Mouse (Mus musculus): ENCODE data around the gene Prss27. TPM values are rescaled to one million over a fixed set of nuclear protein-coding genes. Genes with fewer than 3 reads are reported as not detected.
A peak's percentile ranks its signal among the peaks of the same experiment; 100 is the strongest.

Prss27 gene
- 0.82 and 1.4 TPM in 2 replicates for polyA plus RNA-seq (2012; rRNA removed)
- polyA plus RNA-seq (2014; fragmentation: Nextera tagmentation; extraction: Ambion mirVana) = 1.5 TPM in 2 replicates

GRCm38 (mm10) chr17:24037844-24038243, at the start of gene Prss27:
Gene Prss27, plus strand, starts transcription at chr17:24038144.
- H3K4me1 ChIP-seq (ENCODE audit: control insufficient read depth, insufficient read depth, low read length) = no peaks in the 10 kb centered on the region
- no peaks in the 10 kb centered on the region for H3K27me3 ChIP-seq (ENCODE audit: control insufficient read depth, insufficient read depth, low read length)
- no peaks in the 10 kb centered on the region for H3K9me3 ChIP-seq (ENCODE audit: control insufficient read depth, low read length)
- no peak for TF ChIP-seq POLR2A (IDR thresholded peaks at IDR 0.05; ENCODE audit: borderline replicate concordance, extremely low read depth, insufficient read depth, insufficient read length)
- no peaks in the 10 kb centered on the region for H3K36me3 ChIP-seq (ENCODE audit: control insufficient read depth, insufficient read depth, low read length)
- H3K4me3 ChIP-seq (replicated peaks; ENCODE audit: low read length) = no peak within 1 kb of the TSS
- no peak within 1 kb of the TSS for H3K27ac ChIP-seq (replicated peaks; ENCODE audit: low read depth, low read length)
- no peak for ATAC-seq (ENCODE audit: low FRiP score, low read depth)
- H3K4me2 ChIP-seq (replicated peaks; ENCODE audit: low read depth, low read length, severe bottlenecking) = no peak within 1 kb of the TSS
- no peak within 1 kb of the TSS for H3K9ac ChIP-seq (ENCODE audit: low read depth, low read length, severe bottlenecking)
- 61% methylated on average over 4 of the region's 4 CpGs for WGBS
- DNase-seq (ENCODE audit: low spot score) = no peak

- no peak for TF ChIP-seq POLR2A (IDR thresholded peaks at IDR 0.05; ENCODE audit: borderline replicate concordance, extremely low read depth, insufficient read depth, insufficient read length)
- 24% methylated on average over 2 of the region's 2 CpGs for WGBS
- no peak for ATAC-seq (ENCODE audit: low FRiP score, low read depth)
- Histone ChIP-seq H3K27me3 (ENCODE audit: control insufficient read depth, insufficient read depth, low read length) (no peaks in the 10 kb centered on the region), H3K4me3 (replicated peaks; ENCODE audit: low read length) (no peak overlapping the region), H3K36me3 (ENCODE audit: control insufficient read depth, insufficient read depth, low read length) (no peaks in the 10 kb centered on the region), H3K9me3 (ENCODE audit: control insufficient read depth, low read length) (no peaks in the 10 kb centered on the region), H3K27ac (replicated peaks; ENCODE audit: low read depth, low read length) (no peak overlapping the region), H3K9ac (ENCODE audit: low read depth, low read length, severe bottlenecking) (no peak overlapping the region), H3K4me2 (replicated peaks; ENCODE audit: low read depth, low read length, severe bottlenecking) (no peak overlapping the region), H3K4me1 (ENCODE audit: control insufficient read depth, insufficient read depth, low read length) (peaks cover 4% of the 10 kb centered on the region; the same call in 1 of the 2 replicates)
- no peak for DNase-seq (ENCODE audit: low spot score)
Observed at GRCm38 (mm10) chr17:23989802-23990201, 48.1 kb upstream of the Prss27 start.

- Histone ChIP-seq H3K9me3 (ENCODE audit: control insufficient read depth, low read length) (no peaks in the 10 kb centered on the region), H3K4me2 (replicated peaks; ENCODE audit: low read depth, low read length, severe bottlenecking) (peak overlapping the region; percentile 52), H3K36me3 (ENCODE audit: control insufficient read depth, insufficient read depth, low read length) (no peaks in the 10 kb centered on the region), H3K27ac (replicated peaks; ENCODE audit: low read depth, low read length) (no peak overlapping the region), H3K27me3 (ENCODE audit: control insufficient read depth, insufficient read depth, low read length) (no peaks in the 10 kb centered on the region), H3K9ac (ENCODE audit: low read depth, low read length, severe bottlenecking) (no peak overlapping the region), H3K4me3 (replicated peaks; ENCODE audit: low read length) (peak overlapping the region; percentile 27; the same call in 1 of the 2 replicates), H3K4me1 (ENCODE audit: control insufficient read depth, insufficient read depth, low read length) (peaks cover 4% of the 10 kb centered on the region; the same call in 1 of the 2 replicates)
- WGBS = 65% methylated on average over 9 of the region's 9 CpGs
- TF ChIP-seq POLR2A (IDR thresholded peaks at IDR 0.05; ENCODE audit: borderline replicate concordance, extremely low read depth, insufficient read depth, insufficient read length) = no peak
- ATAC-seq (ENCODE audit: low FRiP score, low read depth) (peak; percentile 35; the same call in 1 of the 2 replicates), DNase-seq (ENCODE audit: low spot score) (no peak)
Observed at GRCm38 (mm10) chr17:23992789-23993553, 45.0 kb upstream of the Prss27 start.

GRCm38 (mm10) chr17:23993559-23994428, 44.1 kb upstream of the Prss27 start:
- Histone ChIP-seq H3K4me3 (replicated peaks; ENCODE audit: low read length) (peak overlapping the region; percentile 27), H3K9ac (ENCODE audit: low read depth, low read length, severe bottlenecking) (peak overlapping the region; percentile 49; the same call in 1 of the 2 replicates), H3K4me2 (replicated peaks; ENCODE audit: low read depth, low read length, severe bottlenecking) (peak overlapping the region; percentile 52), H3K27me3 (ENCODE audit: control insufficient read depth, insufficient read depth, low read length) (no peaks in the 10 kb centered on the region), H3K27ac (replicated peaks; ENCODE audit: low read depth, low read length) (no peak overlapping the region), H3K4me1 (ENCODE audit: control insufficient read depth, insufficient read depth, low read length) (peaks cover 4% of the 10 kb centered on the region; the same call in 1 of the 2 replicates), H3K36me3 (ENCODE audit: control insufficient read depth, insufficient read depth, low read length) (no peaks in the 10 kb centered on the region), H3K9me3 (ENCODE audit: control insufficient read depth, low read length) (no peaks in the 10 kb centered on the region)
- peak; percentile 91 for DNase-seq (ENCODE audit: low spot score)
- no peak for TF ChIP-seq POLR2A (IDR thresholded peaks at IDR 0.05; ENCODE audit: borderline replicate concordance, extremely low read depth, insufficient read depth, insufficient read length)
- ATAC-seq (ENCODE audit: low FRiP score, low read depth) = peak; percentile 83
- WGBS = 13% methylated on average over 31 of the region's 31 CpGs

- no peak overlapping the region for H3K9ac ChIP-seq (ENCODE audit: low read depth, low read length, severe bottlenecking)
- 76% methylated on average over 7 of the region's 7 CpGs for WGBS
Observed at GRCm38 (mm10) chr17:23994667-23995066, 43.3 kb upstream of the Prss27 start.

More at GRCm38 (mm10) chr17:23994667-23995066, 43.3 kb upstream of the Prss27 start:
- no peaks in the 10 kb centered on the region for H3K9me3 ChIP-seq (ENCODE audit: control insufficient read depth, low read length)
- no peak overlapping the region for H3K4me3 ChIP-seq (replicated peaks; ENCODE audit: low read length)
- H3K4me2 ChIP-seq (replicated peaks; ENCODE audit: low read depth, low read length, severe bottlenecking) = no peak overlapping the region
- no peak for TF ChIP-seq POLR2A (IDR thresholded peaks at IDR 0.05; ENCODE audit: borderline replicate concordance, extremely low read depth, insufficient read depth, insufficient read length)
- no peaks in the 10 kb centered on the region for H3K27me3 ChIP-seq (ENCODE audit: control insufficient read depth, insufficient read depth, low read length)
- DNase-seq (ENCODE audit: low spot score) (no peak), ATAC-seq (ENCODE audit: low FRiP score, low read depth) (no peak)
- H3K36me3 ChIP-seq (ENCODE audit: control insufficient read depth, insufficient read depth, low read length) = no peaks in the 10 kb centered on the region
- H3K27ac ChIP-seq (replicated peaks; ENCODE audit: low read depth, low read length) = no peak overlapping the region
- peaks cover 4% of the 10 kb centered on the region; the same call in 1 of the 2 replicates for H3K4me1 ChIP-seq (ENCODE audit: control insufficient read depth, insufficient read depth, low read length)
